Mouse (Mus musculus): ENCODE measurements around the gene E2f6. TPM values are rescaled to one million over a fixed set of nuclear protein-coding genes. Genes with fewer than 3 reads are reported as not detected.

E2f6 gene
- total and polyA plus RNA-seq, 3 experiments: 35.4 to 67.0 TPM; not detected in 1

GRCm38 (mm10) chr12:16822181-16822734 is 11.5 kb downstream of the E2f6 start:
- H3K27me3 ChIP-seq (ENCODE audit: control insufficient read depth in 1 of 2, insufficient read depth in 2 of 2, low read length in 2 of 2): no peaks in the 10 kb centered on the region
- H3K4me1 ChIP-seq (ENCODE audit: control insufficient read depth in 1 of 2, insufficient read depth in 2 of 2, low read length in 2 of 2): peaks cover 0 to 2% of the 10 kb centered on the region in 2 experiments; a peak in 1 of 4 replicates
- DNase-seq (ENCODE audit: low read depth, low spot score): no peak
- no peaks in the 10 kb centered on the region for H3K79me2 ChIP-seq (ENCODE audit: control insufficient read depth, insufficient read depth, low read length, poor library complexity)
- H3K9me3 ChIP-seq (replicated peaks; ENCODE audit: insufficient read depth, low read length): no peaks in the 10 kb centered on the region
- no peak for TF ChIP-seq ZKSCAN1 (IDR thresholded peaks at IDR 0.05; ENCODE audit: low read depth, low read length)
- no peak for TF ChIP-seq MAFK (IDR thresholded peaks at IDR 0.05; ENCODE audit: borderline replicate concordance, low read depth, low read length)
- TF ChIP-seq CHD1 (IDR thresholded peaks at IDR 0.05; ENCODE audit: low read depth, low read length): no peak
- no peak for TF ChIP-seq MAX (IDR thresholded peaks at IDR 0.05; ENCODE audit: low read length)
- no peak for TF ChIP-seq RCOR1 (IDR thresholded peaks at IDR 0.05; ENCODE audit: low read depth, low read length)
- TF ChIP-seq USF2 (IDR thresholded peaks at IDR 0.05; ENCODE audit: borderline replicate concordance in 1 of 2, insufficient read depth in 1 of 2, low read depth in 1 of 2, low read length in 2 of 2): no peak
- TF ChIP-seq UBTF (IDR thresholded peaks at IDR 0.05; ENCODE audit: borderline replicate concordance, insufficient read depth, low read depth, low read length): no peak
- no peak for TF ChIP-seq E2F4 (IDR thresholded peaks at IDR 0.05; ENCODE audit: borderline replicate concordance, low read depth, low read length)
- no peak for TF ChIP-seq POLR2A (IDR thresholded peaks at IDR 0.05; ENCODE audit: control insufficient read depth in 1 of 2, insufficient read depth in 1 of 2, low read depth in 1 of 2, low read length in 2 of 2, poor library complexity in 1 of 2)
- no peak for TF ChIP-seq USF1 (IDR thresholded peaks at IDR 0.05; ENCODE audit: low read depth, low read length)
- TF ChIP-seq MEF2A (IDR thresholded peaks at IDR 0.05; ENCODE audit: extremely low read depth, insufficient replicate concordance, low read depth, low read length, poor library complexity, severe bottlenecking): no peak
- TF ChIP-seq GATA1 (IDR thresholded peaks at IDR 0.05; ENCODE audit: low read depth, low read length): no peak
- H3K4me3 ChIP-seq (ENCODE audit: control insufficient read depth in 1 of 2, insufficient read depth in 1 of 2, low read depth in 2 of 2, low read length in 2 of 2): no peak overlapping the region
- no peak overlapping the region for H3K27ac ChIP-seq (ENCODE audit: control insufficient read depth, low read depth, low read length)
- peaks cover 2 to 21% of the 10 kb centered on the region in 2 experiments; a peak in 3 of 4 replicates for H3K36me3 ChIP-seq (ENCODE audit: control insufficient read depth in 1 of 2, insufficient read depth in 2 of 2, low read length in 2 of 2)
- no peak overlapping the region for H3K9ac ChIP-seq (ENCODE audit: control insufficient read depth, low read depth, low read length, poor library complexity, severe bottlenecking)

DNA sequence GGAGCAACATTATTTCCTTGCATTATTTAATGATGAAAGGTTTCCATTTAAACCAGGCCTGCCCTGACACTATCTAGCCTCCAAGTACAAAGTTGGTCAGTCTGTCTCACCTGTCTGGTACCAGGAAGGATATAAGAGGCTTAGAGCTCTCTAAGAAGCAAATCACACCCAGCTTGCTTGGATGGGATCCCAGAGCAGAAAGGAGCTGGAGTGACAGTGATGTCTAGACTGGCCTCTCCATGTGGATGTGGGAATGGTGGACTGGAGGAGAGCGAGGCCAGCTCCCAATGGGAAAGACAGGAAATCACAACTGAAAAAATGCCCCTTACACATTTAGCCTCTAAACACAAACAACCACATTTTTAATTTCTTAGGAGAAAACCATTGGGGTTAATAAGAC is 12.9 kb downstream of the E2f6 start:
- no peak for DNase-seq (ENCODE audit: low read depth, low spot score)
- Histone ChIP-seq H3K27ac (ENCODE audit: control insufficient read depth, low read depth, low read length) (no peak overlapping the region), H3K79me2 (ENCODE audit: control insufficient read depth, insufficient read depth, low read length, poor library complexity) (no peaks in the 10 kb centered on the region), H3K9ac (ENCODE audit: control insufficient read depth, low read depth, low read length, poor library complexity, severe bottlenecking) (no peak overlapping the region), H3K36me3 (ENCODE audit: control insufficient read depth in 1 of 2, insufficient read depth in 2 of 2, low read length in 2 of 2) (peaks cover 0 to 16% of the 10 kb centered on the region in 2 experiments; a peak in 2 of 4 replicates), H3K9me3 (replicated peaks; ENCODE audit: insufficient read depth, low read length) (no peaks in the 10 kb centered on the region), H3K27me3 (ENCODE audit: control insufficient read depth in 1 of 2, insufficient read depth in 2 of 2, low read length in 2 of 2) (no peaks in the 10 kb centered on the region), H3K4me1 (ENCODE audit: control insufficient read depth in 1 of 2, insufficient read depth in 2 of 2, low read length in 2 of 2) (no peaks in the 10 kb centered on the region; a peak in 2 of 4 replicates), H3K4me3 (ENCODE audit: control insufficient read depth in 1 of 2, insufficient read depth in 1 of 2, low read depth in 2 of 2, low read length in 2 of 2) (no peak overlapping the region)
- TF ChIP-seq CHD2 (IDR thresholded peaks at IDR 0.05; ENCODE audit: low read length) (no peak), NELFE (IDR thresholded peaks at IDR 0.05; ENCODE audit: low read depth, low read length) (no peak), EP300 (IDR thresholded peaks at IDR 0.05; ENCODE audit: low read depth in 1 of 2, low read length in 2 of 2) (no peak), TBP (IDR thresholded peaks at IDR 0.05; ENCODE audit: low read depth, low read length) (no peak), KAT2A (conservative IDR thresholded peaks at IDR 0.05; ENCODE audit: low read depth, low read length) (no peak), ZMIZ1 (IDR thresholded peaks at IDR 0.05; ENCODE audit: low read depth, low read length) (no peak), MAFK (IDR thresholded peaks at IDR 0.05; ENCODE audit: borderline replicate concordance, low read depth, low read length) (no peak)
